Mouse (Mus musculus): ENCODE results near the gene Ropn1l. TPM values are rescaled to one million over a fixed set of nuclear protein-coding genes. Genes with fewer than 3 reads are reported as not detected.

Gene Ropn1l
- polyA plus RNA-seq, 1 experiment from 2014 or later = 1.7 TPM

DNA sequence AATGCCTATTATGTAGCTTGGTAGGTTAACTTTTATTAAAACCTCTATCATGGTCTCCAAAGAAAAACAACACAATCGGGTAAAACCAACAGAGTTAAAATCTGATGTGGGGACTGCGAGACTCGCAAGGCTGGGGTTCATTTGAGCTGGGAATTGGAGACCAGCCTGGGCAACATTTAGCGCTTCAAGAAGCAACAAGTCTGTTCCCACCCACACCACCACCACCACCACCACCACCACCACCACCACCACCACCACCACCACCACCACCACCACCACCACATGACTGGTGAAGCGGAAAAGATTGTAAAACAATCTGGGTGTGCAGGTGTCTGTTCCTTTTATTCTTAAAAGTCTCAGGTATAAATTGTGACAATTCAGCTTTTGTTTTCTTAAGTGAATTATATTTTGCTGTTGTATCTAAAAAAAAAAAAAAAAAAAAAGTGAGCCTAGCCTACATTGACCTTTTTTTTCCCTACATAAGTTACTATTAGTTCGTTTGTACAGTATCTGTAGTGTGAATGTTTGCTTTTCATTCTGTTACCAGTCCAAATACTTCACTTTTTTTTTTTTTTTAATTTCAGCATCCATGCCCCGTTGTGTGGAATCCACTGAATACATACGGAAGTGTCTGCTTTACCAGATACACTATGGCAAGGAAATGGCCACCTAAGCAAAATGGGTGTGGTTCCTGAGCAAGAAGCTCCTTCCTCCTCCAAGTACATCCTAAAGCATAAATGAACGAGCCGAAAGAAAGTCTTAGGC is 741 bp upstream of the Ropn1l start:
- Histone ChIP-seq H3K9ac (ENCODE audit: low read depth, low read length) (peak overlapping the region; percentile 74; the same call in 1 of the 2 replicates), H3K4me3 (ENCODE audit: low read length) (no peak overlapping the region; the same call in 1 of the 2 replicates), H3K27me3 (replicated peaks; ENCODE audit: control insufficient read depth, insufficient read depth, low read length) (no peaks in the 10 kb centered on the region), H3K27ac (ENCODE audit: low read length) (no peak overlapping the region), H3K4me1 (ENCODE audit: control insufficient read depth, insufficient read depth, low read length) (peaks cover 5% of the 10 kb centered on the region; the same call in 1 of the 2 replicates), H3K36me3 (ENCODE audit: control insufficient read depth, insufficient read depth, low read length) (peaks cover 3% of the 10 kb centered on the region; the same call in 1 of the 2 replicates), H3K4me2 (ENCODE audit: low read depth, low read length) (peak overlapping the region; percentile 86; the same call in 1 of the 2 replicates), H3K9me3 (ENCODE audit: control insufficient read depth, low read length) (no peaks in the 10 kb centered on the region)
- WGBS = 51% methylated on average over 10 of the region's 10 CpGs
- ATAC-seq = no peak

DNA sequence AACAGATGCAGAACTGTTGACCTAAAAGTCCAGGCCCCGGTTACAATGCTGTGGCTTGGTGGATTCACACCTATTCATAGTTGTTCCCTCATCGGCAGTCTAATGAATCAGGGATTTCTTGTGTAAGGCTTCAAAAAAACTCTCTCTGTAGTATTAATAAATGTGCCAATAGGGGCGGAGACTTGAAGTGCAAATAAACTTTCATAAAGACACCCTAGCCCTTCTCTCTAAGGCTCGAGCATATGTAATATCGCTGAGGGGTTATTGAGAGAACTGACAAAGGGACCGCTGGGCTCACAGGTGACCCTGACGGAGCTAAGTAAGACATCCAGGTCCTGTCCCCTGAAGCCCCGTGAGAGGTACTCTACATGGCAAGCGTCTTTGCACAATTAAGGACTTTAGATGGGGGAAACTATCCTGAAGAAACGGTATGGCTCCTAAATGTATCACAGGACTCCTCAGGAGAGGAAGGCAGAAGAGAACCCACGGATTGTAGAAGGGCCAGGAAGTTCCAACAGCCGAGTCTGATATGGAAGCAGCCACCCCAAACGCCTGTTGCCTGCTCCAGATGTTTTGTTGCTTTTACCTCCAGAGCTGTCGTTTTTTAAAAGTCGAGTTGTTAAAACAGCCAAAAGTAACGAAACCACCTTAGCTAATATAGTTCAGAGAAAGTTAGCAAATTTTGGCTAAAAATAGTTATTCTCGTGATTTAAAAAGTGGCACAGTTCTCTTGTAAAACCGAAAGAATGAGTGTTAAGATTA is 1.0 kb downstream of the Ropn1l start:
- no peaks in the 10 kb centered on the region for H3K36me3 ChIP-seq (ENCODE audit: control insufficient read depth, insufficient read depth, low read length)
- peak overlapping the region; percentile 74 for H3K9ac ChIP-seq (ENCODE audit: low read depth, low read length)
- no peaks in the 10 kb centered on the region for H3K27me3 ChIP-seq (replicated peaks; ENCODE audit: control insufficient read depth, insufficient read depth, low read length)
- peak overlapping the region; percentile 71 for H3K4me3 ChIP-seq (ENCODE audit: low read length)
- WGBS = 47% methylated on average over 18 of the region's 18 CpGs
- no peak for ATAC-seq
- peak overlapping the region; percentile 86 for H3K4me2 ChIP-seq (ENCODE audit: low read depth, low read length)
- no peaks in the 10 kb centered on the region for H3K9me3 ChIP-seq (ENCODE audit: control insufficient read depth, low read length)
- peak overlapping the region; percentile 70 for H3K27ac ChIP-seq (ENCODE audit: low read length)
- H3K4me1 ChIP-seq (ENCODE audit: control insufficient read depth, insufficient read depth, low read length) = peaks cover 5% of the 10 kb centered on the region; the same call in 1 of the 2 replicates

DNA sequence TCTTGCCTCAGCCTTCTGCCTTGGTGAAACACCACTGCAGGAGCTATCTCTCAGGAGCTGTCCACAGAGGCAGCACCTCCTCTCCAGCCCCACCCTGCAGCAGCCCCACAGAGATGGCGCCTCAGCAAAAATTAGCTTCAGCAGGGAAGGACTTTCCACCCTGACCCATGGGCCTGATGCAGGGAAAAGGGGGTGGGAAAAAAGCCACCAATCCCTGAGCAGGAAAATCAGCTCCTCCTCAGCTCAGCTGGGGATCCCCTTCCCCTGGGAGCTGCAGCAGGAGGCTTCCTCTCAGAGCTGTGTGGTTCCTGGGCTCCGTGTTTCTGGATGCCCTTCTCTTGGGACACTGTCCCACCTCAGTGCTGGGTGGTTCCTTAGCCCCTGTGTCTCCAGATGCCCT is 3.8 kb downstream of the Ropn1l start:
- H3K9ac ChIP-seq (ENCODE audit: low read depth, low read length) = no peak overlapping the region
- 0 out of 2 replicates have a peak, but pooled peaks have one; percentile 17 for ATAC-seq
- no peak overlapping the region for H3K4me3 ChIP-seq (ENCODE audit: low read length)
- 5% methylated on average over 2 of the region's 2 CpGs for WGBS
- H3K4me1 ChIP-seq (ENCODE audit: control insufficient read depth, insufficient read depth, low read length) = peaks cover 3% of the 10 kb centered on the region; the same call in 1 of the 2 replicates
- H3K27ac ChIP-seq (ENCODE audit: low read length) = no peak overlapping the region
- H3K36me3 ChIP-seq (ENCODE audit: control insufficient read depth, insufficient read depth, low read length) = no peaks in the 10 kb centered on the region
- H3K27me3 ChIP-seq (replicated peaks; ENCODE audit: control insufficient read depth, insufficient read depth, low read length) = no peaks in the 10 kb centered on the region
- H3K9me3 ChIP-seq (ENCODE audit: control insufficient read depth, low read length) = no peaks in the 10 kb centered on the region
- no peak overlapping the region for H3K4me2 ChIP-seq (ENCODE audit: low read depth, low read length)

DNA sequence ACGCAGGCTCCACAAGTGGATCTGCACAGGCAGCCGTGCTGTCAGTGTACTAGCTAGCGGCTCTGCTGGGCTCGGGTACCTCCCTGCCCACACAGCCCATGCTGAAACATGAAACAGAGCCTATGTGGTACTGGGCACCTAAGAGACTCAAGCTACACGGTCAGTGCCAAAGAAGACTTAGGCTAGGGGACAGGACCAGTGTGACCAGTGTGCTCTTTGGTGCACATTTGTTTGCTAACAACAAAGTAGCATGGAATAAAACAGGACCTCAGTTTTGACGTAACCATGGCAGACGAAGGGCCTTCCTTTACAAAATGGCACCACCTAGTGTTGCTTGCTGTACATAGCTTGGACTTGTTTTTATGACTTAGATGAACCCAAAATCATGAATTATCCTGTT is 6.4 kb downstream of the Ropn1l start:
- H3K9ac ChIP-seq (ENCODE audit: low read depth, low read length) = no peak overlapping the region
- H3K36me3 ChIP-seq (ENCODE audit: control insufficient read depth, insufficient read depth, low read length) = no peaks in the 10 kb centered on the region
- no peaks in the 10 kb centered on the region for H3K4me1 ChIP-seq (ENCODE audit: control insufficient read depth, insufficient read depth, low read length)
- 44% methylated on average over 7 of the region's 7 CpGs for WGBS
- H3K27ac ChIP-seq (ENCODE audit: low read length) = no peak overlapping the region
- no peak for ATAC-seq
- H3K27me3 ChIP-seq (replicated peaks; ENCODE audit: control insufficient read depth, insufficient read depth, low read length) = no peaks in the 10 kb centered on the region
- H3K9me3 ChIP-seq (ENCODE audit: control insufficient read depth, low read length) = no peaks in the 10 kb centered on the region
- H3K4me2 ChIP-seq (ENCODE audit: low read depth, low read length) = no peak overlapping the region
- no peak overlapping the region for H3K4me3 ChIP-seq (ENCODE audit: low read length)

DNA sequence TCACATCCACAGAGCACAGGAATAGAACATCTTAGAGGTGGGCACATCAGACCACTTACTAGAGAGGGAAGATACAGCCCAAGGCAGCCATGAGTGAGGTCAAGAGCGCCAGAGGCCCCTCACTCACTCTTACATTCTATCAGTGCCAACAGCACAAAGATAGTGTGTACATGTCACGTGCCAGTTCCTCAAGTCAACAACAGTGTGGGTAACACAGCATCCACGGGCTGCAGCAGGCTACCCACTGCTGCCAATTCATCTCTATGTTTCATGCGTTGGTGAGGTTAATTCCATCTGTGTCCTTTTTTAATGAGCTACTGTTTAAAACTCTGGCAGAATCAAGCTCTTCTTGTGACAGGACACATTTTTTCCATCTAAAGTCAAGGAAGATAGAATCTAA is 10.8 kb downstream of the Ropn1l start:
- 91% methylated on average over 4 of the region's 4 CpGs for WGBS
- no peak overlapping the region for H3K4me2 ChIP-seq (ENCODE audit: low read depth, low read length)
- H3K4me1 ChIP-seq (ENCODE audit: control insufficient read depth, insufficient read depth, low read length) = no peaks in the 10 kb centered on the region
- no peaks in the 10 kb centered on the region for H3K9me3 ChIP-seq (ENCODE audit: control insufficient read depth, low read length)
- H3K27ac ChIP-seq (ENCODE audit: low read length) = no peak overlapping the region
- no peaks in the 10 kb centered on the region for H3K27me3 ChIP-seq (replicated peaks; ENCODE audit: control insufficient read depth, insufficient read depth, low read length)
- no peak for ATAC-seq
- H3K36me3 ChIP-seq (ENCODE audit: control insufficient read depth, insufficient read depth, low read length) = no peaks in the 10 kb centered on the region
- no peak overlapping the region for H3K4me3 ChIP-seq (ENCODE audit: low read length)
- no peak overlapping the region for H3K9ac ChIP-seq (ENCODE audit: low read depth, low read length)

DNA sequence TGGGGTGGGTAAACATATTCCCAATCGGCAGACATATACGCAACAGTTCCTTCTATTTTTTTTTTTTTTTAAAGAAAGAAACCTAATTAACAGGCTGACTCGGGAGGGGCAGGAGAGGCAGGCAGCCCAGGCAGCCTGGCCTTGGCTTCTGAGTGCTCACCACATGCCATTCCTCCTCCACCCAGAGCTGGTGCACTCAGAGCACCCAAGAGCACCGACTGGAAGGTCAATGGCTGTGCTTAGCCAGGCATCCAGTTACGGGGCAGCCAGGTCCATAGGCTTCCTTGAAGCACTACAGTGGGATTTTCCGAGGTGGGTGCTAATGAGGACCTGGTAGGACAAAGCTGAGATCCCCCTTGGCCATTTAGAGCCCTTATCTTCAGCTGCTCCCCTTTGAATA is 11.5 kb downstream of the Ropn1l start:
- Histone ChIP-seq H3K9me3 (ENCODE audit: control insufficient read depth, low read length) (no peaks in the 10 kb centered on the region), H3K27ac (ENCODE audit: low read length) (no peak overlapping the region), H3K4me1 (ENCODE audit: control insufficient read depth, insufficient read depth, low read length) (no peaks in the 10 kb centered on the region), H3K27me3 (replicated peaks; ENCODE audit: control insufficient read depth, insufficient read depth, low read length) (no peaks in the 10 kb centered on the region), H3K4me2 (ENCODE audit: low read depth, low read length) (no peak overlapping the region), H3K9ac (ENCODE audit: low read depth, low read length) (no peak overlapping the region), H3K36me3 (ENCODE audit: control insufficient read depth, insufficient read depth, low read length) (no peaks in the 10 kb centered on the region), H3K4me3 (ENCODE audit: low read length) (no peak overlapping the region)
- WGBS = 68% methylated on average over 6 of the region's 6 CpGs
- ATAC-seq = no peak

DNA sequence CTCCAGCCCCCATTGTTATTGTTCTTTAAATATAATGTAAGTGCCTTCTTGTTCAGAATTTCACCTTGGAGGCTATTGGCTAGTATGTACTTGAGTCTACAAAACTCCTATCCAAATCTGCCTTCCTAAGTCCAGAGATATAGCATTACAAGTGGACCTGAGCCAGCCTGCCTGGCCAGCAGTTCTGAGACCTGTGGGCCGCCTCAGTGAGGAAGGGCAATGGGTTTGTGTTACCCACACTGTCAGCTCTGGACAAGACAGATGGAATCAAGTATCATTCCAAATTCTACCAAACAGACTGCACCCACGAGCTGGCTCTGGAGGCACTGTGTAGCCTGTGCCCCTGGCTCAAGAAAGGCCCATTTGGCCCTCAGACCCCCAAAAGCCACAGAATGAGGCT is 16.7 kb downstream of the Ropn1l start:
- no peak for ATAC-seq
- 81% methylated on average over 2 of the region's 2 CpGs for WGBS

DNA sequence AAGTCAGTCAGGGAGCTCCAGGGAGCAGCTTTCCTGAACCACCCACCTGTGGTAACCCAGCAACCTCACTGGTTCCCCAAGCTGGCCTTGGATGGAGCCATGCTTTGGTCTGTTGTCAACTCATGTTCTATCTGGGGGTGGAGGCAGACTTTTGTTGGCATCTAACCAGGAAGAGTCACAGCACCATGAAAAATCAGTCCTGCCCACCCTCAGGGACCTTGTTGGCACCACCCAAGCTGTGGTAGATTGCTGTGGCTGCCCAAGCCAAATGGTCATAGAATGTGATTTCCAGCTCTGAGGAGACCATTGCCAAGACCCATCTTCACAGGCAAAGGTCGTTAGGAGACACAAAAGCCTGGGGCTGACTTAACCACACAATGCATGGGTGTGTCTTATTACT is 17.5 kb downstream of the Ropn1l start:
- no peak overlapping the region for H3K27ac ChIP-seq (ENCODE audit: low read length)
- ATAC-seq = no peak
- no peaks in the 10 kb centered on the region for H3K9me3 ChIP-seq (ENCODE audit: control insufficient read depth, low read length)
- H3K4me2 ChIP-seq (ENCODE audit: low read depth, low read length) = no peak overlapping the region
- H3K4me1 ChIP-seq (ENCODE audit: control insufficient read depth, insufficient read depth, low read length) = no peaks in the 10 kb centered on the region
- H3K36me3 ChIP-seq (ENCODE audit: control insufficient read depth, insufficient read depth, low read length) = no peaks in the 10 kb centered on the region
- no peak overlapping the region for H3K9ac ChIP-seq (ENCODE audit: low read depth, low read length)
- H3K27me3 ChIP-seq (replicated peaks; ENCODE audit: control insufficient read depth, insufficient read depth, low read length) = no peaks in the 10 kb centered on the region
- no peak overlapping the region for H3K4me3 ChIP-seq (ENCODE audit: low read length)
- WGBS = 56% methylated on average over 1 of the region's 1 CpGs

More for the DNA sequence above, 16.7 kb downstream of the Ropn1l start:
- Histone ChIP-seq H3K4me2 (ENCODE audit: low read depth, low read length) (no peak overlapping the region), H3K27ac (ENCODE audit: low read length) (no peak overlapping the region), H3K4me1 (ENCODE audit: control insufficient read depth, insufficient read depth, low read length) (no peaks in the 10 kb centered on the region), H3K4me3 (ENCODE audit: low read length) (no peak overlapping the region), H3K27me3 (replicated peaks; ENCODE audit: control insufficient read depth, insufficient read depth, low read length) (no peaks in the 10 kb centered on the region), H3K36me3 (ENCODE audit: control insufficient read depth, insufficient read depth, low read length) (no peaks in the 10 kb centered on the region), H3K9ac (ENCODE audit: low read depth, low read length) (no peak overlapping the region), H3K9me3 (ENCODE audit: control insufficient read depth, low read length) (no peaks in the 10 kb centered on the region)

DNA sequence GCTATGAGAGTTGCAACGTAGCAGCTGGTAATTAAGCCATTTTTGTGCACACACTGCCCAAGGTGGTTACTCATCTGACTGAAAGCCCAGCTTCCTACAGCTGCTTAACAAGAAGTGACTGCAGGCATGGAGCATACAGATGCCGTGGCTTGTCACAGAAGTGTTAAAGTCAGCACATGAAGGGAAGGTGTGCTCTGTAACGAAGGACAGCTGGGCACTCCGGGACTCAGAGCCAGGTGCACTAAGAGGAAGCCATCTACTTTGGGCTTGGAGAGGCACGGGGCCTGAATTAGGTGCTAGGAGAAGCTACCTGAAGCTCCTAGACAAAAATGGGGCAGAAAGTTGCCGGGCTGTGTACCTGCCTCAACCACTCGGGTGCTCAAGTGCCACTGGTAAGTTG is 19.8 kb downstream of the Ropn1l start:
- 74% methylated on average over 7 of the region's 7 CpGs for WGBS
- Histone ChIP-seq H3K9me3 (ENCODE audit: control insufficient read depth, low read length) (no peaks in the 10 kb centered on the region), H3K4me3 (ENCODE audit: low read length) (no peak overlapping the region), H3K4me1 (ENCODE audit: control insufficient read depth, insufficient read depth, low read length) (no peaks in the 10 kb centered on the region), H3K36me3 (ENCODE audit: control insufficient read depth, insufficient read depth, low read length) (no peaks in the 10 kb centered on the region), H3K27me3 (replicated peaks; ENCODE audit: control insufficient read depth, insufficient read depth, low read length) (no peaks in the 10 kb centered on the region), H3K4me2 (ENCODE audit: low read depth, low read length) (no peak overlapping the region), H3K9ac (ENCODE audit: low read depth, low read length) (no peak overlapping the region), H3K27ac (ENCODE audit: low read length) (no peak overlapping the region)
- no peak for ATAC-seq
